Mouse (Mus musculus): ENCODE measurements around the gene Jsrp1. TPM values are rescaled to one million over a fixed set of nuclear protein-coding genes. Genes with fewer than 3 reads are reported as not detected.
A peak's percentile ranks its signal among the peaks of the same experiment; 100 is the strongest.
"Not testable (repeated sequence)": the region's sequence is repeated elsewhere in the genome, so short reads cannot be mapped to it uniquely, and the experiment has no call there.

Jsrp1 gene
- polyA plus RNA-seq, 1 experiment from 2014 or later: 5.6 TPM

DNA sequence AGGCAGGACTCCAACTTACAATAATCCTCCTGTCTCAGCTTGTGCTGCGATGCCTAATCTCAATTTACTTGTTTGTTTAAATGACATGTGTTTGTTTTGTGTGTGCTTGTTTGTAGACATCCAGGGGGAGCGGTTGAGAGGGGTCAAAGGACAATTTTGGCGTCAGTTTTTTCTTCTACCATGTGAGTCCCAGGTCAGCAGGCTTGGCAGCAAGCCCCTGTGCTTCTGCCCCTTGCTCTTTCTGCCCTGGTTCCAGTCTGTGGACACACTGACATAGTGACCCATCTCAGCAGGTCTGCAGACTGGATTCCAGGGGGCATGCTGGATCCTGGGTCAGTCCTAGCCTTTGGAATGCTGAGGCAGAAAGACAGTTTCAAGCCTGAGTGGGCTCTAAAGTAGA is 6.1 kb upstream of the Jsrp1 start:
- Histone ChIP-seq H3K4me2 (ENCODE audit: low read depth, low read length) (no peak overlapping the region), H3K27ac (ENCODE audit: low read length) (no peak overlapping the region), H3K4me3 (ENCODE audit: low read length) (no peak overlapping the region), H3K9me3 (replicated peaks; ENCODE audit: control insufficient read depth, low read length) (no peaks in the 10 kb centered on the region), H3K27me3 (ENCODE audit: control insufficient read depth, insufficient read depth, low read length) (no peaks in the 10 kb centered on the region), H3K36me3 (ENCODE audit: control insufficient read depth, insufficient read depth) (no peaks in the 10 kb centered on the region), H3K4me1 (ENCODE audit: control insufficient read depth, insufficient read depth, low read length) (no peaks in the 10 kb centered on the region), H3K9ac (ENCODE audit: low read length) (no peak overlapping the region)
- 48% methylated on average over 3 of the region's 3 CpGs for WGBS
- ATAC-seq (replicated peaks; ENCODE audit: extremely low read depth, insufficient read depth, low FRiP score): no peak

DNA sequence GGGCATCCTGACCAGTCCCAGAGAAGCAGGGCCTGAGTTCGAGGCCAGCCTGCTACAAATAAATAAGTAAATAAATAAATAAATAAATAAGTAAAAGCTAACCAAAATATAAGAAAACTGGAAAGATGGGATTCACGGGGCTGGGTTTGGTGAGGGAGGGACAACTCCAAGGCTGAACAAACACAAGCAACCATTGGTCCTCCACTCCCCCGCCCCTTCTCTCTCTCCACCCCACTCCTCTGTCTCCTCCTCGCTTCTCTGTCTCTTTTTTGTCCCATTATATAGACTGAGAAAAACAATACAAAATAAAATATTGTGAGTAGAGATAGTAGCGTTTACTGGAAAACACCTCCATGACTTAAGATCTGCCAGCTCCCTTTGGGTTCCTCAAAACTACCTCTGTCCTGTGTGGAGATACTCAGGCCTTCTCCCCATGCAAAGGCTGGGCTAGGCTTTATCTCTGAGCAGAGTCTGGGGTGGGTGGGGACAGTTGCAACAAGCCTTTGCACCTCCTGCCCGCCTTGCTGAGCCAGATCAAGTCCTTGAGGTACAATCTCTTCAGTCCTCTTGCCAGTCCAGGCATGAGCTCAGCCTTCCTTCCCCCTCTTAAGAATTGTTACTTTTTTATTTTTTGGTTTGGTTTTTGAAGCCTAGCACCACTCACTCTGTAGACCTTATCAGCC is 5.4 kb upstream of the Jsrp1 start:
- Histone ChIP-seq H3K9ac (ENCODE audit: low read length) (no peak overlapping the region), H3K27me3 (ENCODE audit: control insufficient read depth, insufficient read depth, low read length) (no peaks in the 10 kb centered on the region), H3K9me3 (replicated peaks; ENCODE audit: control insufficient read depth, low read length) (no peaks in the 10 kb centered on the region), H3K4me2 (ENCODE audit: low read depth, low read length) (no peak overlapping the region), H3K36me3 (ENCODE audit: control insufficient read depth, insufficient read depth) (no peaks in the 10 kb centered on the region), H3K4me1 (ENCODE audit: control insufficient read depth, insufficient read depth, low read length) (no peaks in the 10 kb centered on the region), H3K27ac (ENCODE audit: low read length) (no peak overlapping the region), H3K4me3 (ENCODE audit: low read length) (no peak overlapping the region)
- 53% methylated on average over 6 of the region's 6 CpGs for WGBS
- ATAC-seq (replicated peaks; ENCODE audit: extremely low read depth, insufficient read depth, low FRiP score): no peak

DNA sequence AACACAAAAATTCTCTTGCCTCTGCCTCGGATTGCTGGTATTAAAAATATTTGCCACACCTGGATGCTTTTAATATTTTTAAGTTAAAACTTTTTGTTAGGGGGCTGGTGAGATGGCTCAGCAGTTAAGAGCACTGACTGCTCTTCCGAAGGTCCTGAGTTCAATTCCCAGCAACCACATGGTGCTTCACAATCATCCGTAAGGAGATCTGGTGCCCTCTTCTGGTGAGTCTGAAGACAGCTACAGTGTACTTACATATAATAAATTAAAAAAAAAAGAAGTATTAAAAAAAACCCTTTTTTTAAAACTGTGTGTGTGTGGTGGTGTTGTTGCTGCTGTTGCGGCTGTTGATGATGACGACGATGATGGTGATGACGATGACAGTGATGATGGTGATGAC is 4.7 kb upstream of the Jsrp1 start:
- not testable (repeated sequence) for ATAC-seq (replicated peaks; ENCODE audit: extremely low read depth, insufficient read depth, low FRiP score); H3K4me1 ChIP-seq (ENCODE audit: control insufficient read depth, insufficient read depth, low read length); H3K9me3 ChIP-seq (replicated peaks; ENCODE audit: control insufficient read depth, low read length); H3K27ac ChIP-seq (ENCODE audit: low read length); H3K4me3 ChIP-seq (ENCODE audit: low read length); H3K9ac ChIP-seq (ENCODE audit: low read length); H3K36me3 ChIP-seq (ENCODE audit: control insufficient read depth, insufficient read depth); H3K4me2 ChIP-seq (ENCODE audit: low read depth, low read length); H3K27me3 ChIP-seq (ENCODE audit: control insufficient read depth, insufficient read depth, low read length)
- 83% methylated on average over 7 of the region's 7 CpGs for WGBS

DNA sequence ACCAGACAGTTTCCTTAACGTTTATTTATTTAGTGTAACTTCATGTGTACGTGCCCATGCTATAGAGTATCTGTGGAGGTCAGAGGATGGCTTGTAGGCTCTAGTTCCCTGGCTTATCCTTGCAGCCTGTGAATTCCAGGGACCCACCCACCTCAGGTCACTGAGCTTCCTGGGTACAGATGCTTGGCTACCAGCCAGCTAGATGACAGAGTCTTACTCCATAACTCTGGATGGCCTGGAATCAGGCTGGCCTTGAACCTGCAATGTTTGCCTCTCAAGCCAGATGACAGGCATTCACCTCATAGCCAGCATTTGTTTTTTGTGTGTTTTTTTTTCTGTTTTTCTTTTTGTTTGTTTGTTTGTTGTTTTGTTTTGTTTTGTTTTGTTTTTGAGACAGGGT is 3.9 kb upstream of the Jsrp1 start:
- Histone ChIP-seq H3K27me3 (ENCODE audit: control insufficient read depth, insufficient read depth, low read length) (peaks cover 2% of the 10 kb centered on the region; the same call in 1 of the 2 replicates), H3K27ac (ENCODE audit: low read length) (no peak overlapping the region), H3K4me1 (ENCODE audit: control insufficient read depth, insufficient read depth, low read length) (no peaks in the 10 kb centered on the region; the same call in 1 of the 2 replicates), H3K4me2 (ENCODE audit: low read depth, low read length) (no peak overlapping the region), H3K36me3 (ENCODE audit: control insufficient read depth, insufficient read depth) (no peaks in the 10 kb centered on the region), H3K9ac (ENCODE audit: low read length) (no peak overlapping the region), H3K9me3 (replicated peaks; ENCODE audit: control insufficient read depth, low read length) (no peaks in the 10 kb centered on the region), H3K4me3 (ENCODE audit: low read length) (no peak overlapping the region)
- WGBS: 68% methylated on average over 2 of the region's 2 CpGs
- ATAC-seq (replicated peaks; ENCODE audit: extremely low read depth, insufficient read depth, low FRiP score): no peak

DNA sequence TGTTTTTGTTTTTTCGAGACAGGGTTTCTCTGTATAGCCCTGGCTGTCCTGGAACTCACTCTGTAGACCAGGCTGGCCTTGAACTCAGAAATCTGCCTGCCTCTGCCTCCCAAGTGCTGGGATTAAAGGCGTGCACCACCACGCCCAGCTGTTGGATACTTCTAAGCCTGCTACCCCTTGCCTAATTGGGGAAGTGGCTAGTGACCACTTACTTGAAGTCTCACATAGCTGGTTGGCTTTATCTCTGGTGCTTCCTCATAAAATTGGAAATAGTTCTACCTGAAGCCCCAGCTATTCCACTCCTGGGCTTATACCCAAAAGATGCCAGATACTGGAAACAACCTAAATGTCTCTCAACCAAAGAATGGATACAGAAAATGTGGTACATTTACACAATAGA is 3.0 kb upstream of the Jsrp1 start:
- H3K4me1 ChIP-seq (ENCODE audit: control insufficient read depth, insufficient read depth, low read length); H3K36me3 ChIP-seq (ENCODE audit: control insufficient read depth, insufficient read depth); H3K4me2 ChIP-seq (ENCODE audit: low read depth, low read length); ATAC-seq (replicated peaks; ENCODE audit: extremely low read depth, insufficient read depth, low FRiP score); H3K27me3 ChIP-seq (ENCODE audit: control insufficient read depth, insufficient read depth, low read length); H3K4me3 ChIP-seq (ENCODE audit: low read length); H3K9me3 ChIP-seq (replicated peaks; ENCODE audit: control insufficient read depth, low read length); H3K9ac ChIP-seq (ENCODE audit: low read length); H3K27ac ChIP-seq (ENCODE audit: low read length): not testable (repeated sequence)
- 86% methylated on average over 3 of the region's 3 CpGs for WGBS

DNA sequence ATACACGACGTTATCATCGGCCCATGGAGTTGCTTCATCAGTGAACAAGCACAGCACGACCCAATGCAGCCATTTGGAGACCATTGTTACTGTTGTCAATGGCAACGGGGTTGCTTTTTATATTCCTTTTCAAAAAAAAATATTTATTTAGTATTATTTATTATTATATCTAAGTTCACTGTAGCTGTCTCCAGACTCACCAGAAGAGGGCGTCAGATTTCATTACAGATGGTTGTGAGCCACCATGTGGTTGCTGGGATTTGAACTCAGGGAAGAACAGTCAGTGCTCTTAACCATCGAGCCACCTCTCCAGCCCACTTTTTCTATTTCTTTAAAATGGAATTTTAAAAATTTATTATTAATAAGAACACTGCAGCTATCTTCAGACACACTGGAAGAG is 1.5 kb upstream of the Jsrp1 start:
- no peaks in the 10 kb centered on the region for H3K9me3 ChIP-seq (replicated peaks; ENCODE audit: control insufficient read depth, low read length)
- peaks cover 7% of the 10 kb centered on the region for H3K4me1 ChIP-seq (ENCODE audit: control insufficient read depth, insufficient read depth, low read length)
- no peak overlapping the region for H3K27ac ChIP-seq (ENCODE audit: low read length)
- no peak overlapping the region for H3K4me3 ChIP-seq (ENCODE audit: low read length)
- no peak overlapping the region for H3K9ac ChIP-seq (ENCODE audit: low read length)
- H3K4me2 ChIP-seq (ENCODE audit: low read depth, low read length): no peak overlapping the region
- WGBS: 66% methylated on average over 7 of the region's 7 CpGs
- no peak for ATAC-seq (replicated peaks; ENCODE audit: extremely low read depth, insufficient read depth, low FRiP score)
- no peaks in the 10 kb centered on the region for H3K36me3 ChIP-seq (ENCODE audit: control insufficient read depth, insufficient read depth)
- H3K27me3 ChIP-seq (ENCODE audit: control insufficient read depth, insufficient read depth, low read length): peaks cover 2% of the 10 kb centered on the region; the same call in 1 of the 2 replicates

DNA sequence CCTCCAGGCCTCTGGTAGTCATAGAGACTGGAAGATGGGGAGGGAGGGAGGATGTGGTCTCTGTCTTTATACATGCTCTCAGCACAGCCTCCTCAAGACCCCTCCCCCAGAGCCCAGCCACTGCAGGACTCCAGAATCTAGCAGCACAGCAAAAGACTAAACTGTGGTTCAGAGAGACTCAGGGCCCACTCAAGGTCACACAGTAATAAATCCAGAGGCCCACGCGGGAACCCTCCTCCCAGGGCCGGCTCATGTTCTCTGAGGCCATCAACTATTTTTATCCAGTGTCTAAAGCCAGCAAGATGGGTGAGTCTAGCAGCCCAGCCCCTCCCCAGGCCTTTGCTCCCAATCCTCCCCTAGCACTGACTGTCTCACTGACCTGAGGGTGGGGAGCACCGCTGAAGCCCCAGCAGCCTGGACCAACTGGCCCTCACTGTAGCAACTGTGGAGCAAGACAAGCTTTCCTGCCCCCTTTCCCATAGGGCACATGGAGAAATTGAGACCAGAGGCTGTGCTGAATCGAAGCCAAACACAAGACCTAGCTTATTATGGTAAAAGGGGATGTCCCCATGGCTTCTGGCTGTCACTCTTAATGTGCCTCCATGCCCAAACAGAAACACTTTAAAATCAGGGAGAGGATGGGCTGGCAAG is 782 bp downstream of the Jsrp1 start:
- H3K27me3 ChIP-seq (ENCODE audit: control insufficient read depth, insufficient read depth, low read length): peaks cover 2% of the 10 kb centered on the region; the same call in 1 of the 2 replicates
- no peak overlapping the region for H3K27ac ChIP-seq (ENCODE audit: low read length)
- WGBS: 31% methylated on average over 5 of the region's 5 CpGs
- 0 out of 2 replicates have a peak overlapping the region, but pooled peaks have one; percentile 16 for H3K9ac ChIP-seq (ENCODE audit: low read length)
- H3K36me3 ChIP-seq (ENCODE audit: control insufficient read depth, insufficient read depth): no peaks in the 10 kb centered on the region
- ATAC-seq (replicated peaks; ENCODE audit: extremely low read depth, insufficient read depth, low FRiP score): no peak
- no peaks in the 10 kb centered on the region for H3K9me3 ChIP-seq (replicated peaks; ENCODE audit: control insufficient read depth, low read length)
- H3K4me1 ChIP-seq (ENCODE audit: control insufficient read depth, insufficient read depth, low read length): peaks cover 26% of the 10 kb centered on the region
- H3K4me3 ChIP-seq (ENCODE audit: low read length): no peak overlapping the region
- H3K4me2 ChIP-seq (ENCODE audit: low read depth, low read length): no peak overlapping the region

DNA sequence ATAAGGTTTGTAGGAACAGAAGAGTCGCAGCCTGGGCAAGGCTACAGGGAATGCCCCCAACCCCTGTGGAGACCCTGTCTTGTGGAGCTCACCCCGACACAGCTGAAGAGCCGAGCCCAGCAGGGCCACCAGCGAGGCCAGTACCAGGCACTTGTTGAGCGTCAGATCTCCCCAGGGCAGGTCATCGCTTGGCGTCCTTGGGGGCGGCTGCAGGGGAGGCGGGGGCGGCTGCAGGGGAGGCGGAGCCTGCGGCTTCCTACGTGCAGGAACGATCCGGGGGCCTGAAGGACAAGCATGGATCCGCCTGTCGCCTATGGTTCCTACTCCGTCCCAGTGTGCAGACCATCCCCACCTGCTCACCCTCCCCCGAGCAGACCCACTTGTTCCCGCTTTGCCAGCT is 3.2 kb downstream of the Jsrp1 start:
- Histone ChIP-seq H3K36me3 (ENCODE audit: control insufficient read depth, insufficient read depth) (no peaks in the 10 kb centered on the region; the same call in 1 of the 2 replicates), H3K27ac (ENCODE audit: low read length) (peak overlapping the region; percentile 49), H3K27me3 (ENCODE audit: control insufficient read depth, insufficient read depth, low read length) (peaks cover 4% of the 10 kb centered on the region; the same call in 1 of the 2 replicates), H3K4me1 (ENCODE audit: control insufficient read depth, insufficient read depth, low read length) (peaks cover 42% of the 10 kb centered on the region), H3K9ac (ENCODE audit: low read length) (peak overlapping the region; percentile 67), H3K4me3 (ENCODE audit: low read length) (peak overlapping the region; percentile 36), H3K4me2 (ENCODE audit: low read depth, low read length) (peak overlapping the region; percentile 57), H3K9me3 (replicated peaks; ENCODE audit: control insufficient read depth, low read length) (no peaks in the 10 kb centered on the region)
- ATAC-seq (replicated peaks; ENCODE audit: extremely low read depth, insufficient read depth, low FRiP score): 0 out of 2 replicates have a peak, but pooled peaks have one; percentile 10
- WGBS: 4% methylated on average over 20 of the region's 20 CpGs

DNA sequence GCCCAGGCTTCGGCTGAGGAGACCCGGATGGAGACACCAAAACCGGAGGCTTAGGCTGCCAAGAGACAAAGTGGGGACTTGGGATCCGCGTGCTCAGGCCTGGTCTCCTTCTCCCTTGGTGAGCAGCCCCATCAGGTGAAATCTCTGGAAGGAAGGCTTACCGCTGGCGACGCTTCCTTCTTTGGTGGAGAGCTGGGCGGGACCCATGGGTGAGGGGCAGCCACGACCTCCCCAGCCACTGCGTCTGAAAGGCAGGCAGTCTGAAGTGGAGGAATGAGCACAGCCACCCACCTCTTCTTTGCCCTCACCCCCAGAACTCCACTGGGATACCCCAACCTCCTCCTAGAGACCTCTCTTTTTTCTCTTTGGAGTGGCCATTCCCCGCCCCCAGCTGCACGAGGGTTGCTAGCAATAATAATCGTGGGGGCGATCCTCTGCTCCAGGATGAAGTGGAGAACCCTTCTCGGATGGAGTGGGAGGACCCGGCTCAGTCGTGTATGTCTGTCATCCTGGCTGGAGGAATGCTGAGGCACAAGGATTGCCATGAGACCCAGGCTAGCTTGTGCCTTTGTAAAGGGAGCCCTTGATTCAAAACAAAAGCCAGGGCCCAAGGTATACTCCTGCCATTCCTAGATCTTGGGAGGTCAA is 4.2 kb downstream of the Jsrp1 start:
- 8% methylated on average over 18 of the region's 18 CpGs for WGBS

More for the DNA sequence above, 4.2 kb downstream of the Jsrp1 start:
- ATAC-seq (replicated peaks; ENCODE audit: extremely low read depth, insufficient read depth, low FRiP score): no peak
- Histone ChIP-seq H3K36me3 (ENCODE audit: control insufficient read depth, insufficient read depth) (peaks cover 4% of the 10 kb centered on the region; the same call in 1 of the 2 replicates), H3K4me1 (ENCODE audit: control insufficient read depth, insufficient read depth, low read length) (peaks cover 50% of the 10 kb centered on the region), H3K27me3 (ENCODE audit: control insufficient read depth, insufficient read depth, low read length) (peaks cover 4% of the 10 kb centered on the region; the same call in 1 of the 2 replicates), H3K4me3 (ENCODE audit: low read length) (peak overlapping the region; percentile 29), H3K4me2 (ENCODE audit: low read depth, low read length) (peak overlapping the region; percentile 57), H3K9me3 (replicated peaks; ENCODE audit: control insufficient read depth, low read length) (no peaks in the 10 kb centered on the region), H3K27ac (ENCODE audit: low read length) (0 out of 2 replicates have a peak overlapping the region, but pooled peaks have one; percentile 20), H3K9ac (ENCODE audit: low read length) (peak overlapping the region; percentile 67)
